Mouse (Mus musculus) frontal cortex, adult (tissue): ENCODE measurements at regions not wholly inside any gene's neighbourhood (a gene's known extent, or its start where the extent isn't known, plus 50 kb on each side); places are given as distances from the start of the nearest gene placed in this dataset.

Source experiments
- ATAC-seq: cut with Nextera tagmentation; 2 replicates; pipeline ENCODE4 v1.9.2; 2017; ENCODE audit warnings: mild to moderate bottlenecking, moderate library complexity, mixed read lengths; ENCODE audit not compliant: low TSS enrichment

DNA sequence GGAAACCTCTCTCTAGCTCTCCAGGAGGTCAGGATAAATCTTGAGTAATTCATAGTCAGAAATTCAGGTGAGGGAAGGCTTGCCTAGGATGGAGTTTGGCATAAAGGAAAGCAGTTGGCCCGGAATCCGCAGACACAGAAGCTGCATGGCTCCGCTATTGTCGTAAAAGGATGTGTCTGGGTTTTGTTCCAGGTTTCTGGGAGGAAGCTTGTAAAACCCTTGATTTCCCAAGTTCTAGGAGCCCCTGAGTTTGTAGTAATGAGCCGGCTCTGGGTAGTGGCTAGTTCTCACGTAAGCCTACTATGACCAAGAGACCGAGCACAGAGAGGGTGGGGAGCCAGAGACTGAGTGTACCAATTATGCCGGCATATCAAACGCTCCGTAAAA is 52.7 kb upstream of the Gm21915 start:
- no peak; the same call in 1 of the 2 replicates for ATAC-seq

DNA sequence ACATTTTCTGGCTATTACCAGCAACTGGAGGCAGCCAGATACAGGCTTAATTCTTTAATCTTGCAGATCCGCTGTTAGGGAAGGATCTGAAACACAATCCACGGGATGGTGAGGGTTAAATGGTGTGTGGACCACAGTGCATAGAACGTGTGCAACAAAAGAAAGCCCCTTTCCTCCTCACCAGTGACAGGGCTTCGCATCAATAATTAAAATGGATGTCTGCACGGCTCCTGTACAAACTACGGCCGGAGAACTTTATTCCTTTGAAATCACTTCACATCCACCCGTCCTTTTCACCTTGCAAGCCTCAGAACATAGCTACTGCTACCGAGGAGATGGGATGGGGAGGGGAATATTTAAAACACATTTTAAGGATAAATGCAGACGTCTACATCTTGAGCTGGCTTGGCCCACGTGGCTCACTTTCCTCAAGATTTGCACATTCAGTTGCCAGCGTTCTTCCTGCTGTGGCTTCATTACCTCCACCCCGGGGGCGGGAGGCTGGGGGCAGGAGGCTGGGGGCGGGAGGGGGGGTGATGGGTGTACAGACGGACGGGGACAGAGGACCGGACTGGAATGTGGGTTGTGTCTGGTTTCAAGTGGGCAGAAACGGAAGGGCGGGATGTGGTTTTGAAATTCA is 53.3 kb upstream of the Gm21915 start:
- peak; percentile 22; the same call in 1 of the 2 replicates for ATAC-seq

DNA sequence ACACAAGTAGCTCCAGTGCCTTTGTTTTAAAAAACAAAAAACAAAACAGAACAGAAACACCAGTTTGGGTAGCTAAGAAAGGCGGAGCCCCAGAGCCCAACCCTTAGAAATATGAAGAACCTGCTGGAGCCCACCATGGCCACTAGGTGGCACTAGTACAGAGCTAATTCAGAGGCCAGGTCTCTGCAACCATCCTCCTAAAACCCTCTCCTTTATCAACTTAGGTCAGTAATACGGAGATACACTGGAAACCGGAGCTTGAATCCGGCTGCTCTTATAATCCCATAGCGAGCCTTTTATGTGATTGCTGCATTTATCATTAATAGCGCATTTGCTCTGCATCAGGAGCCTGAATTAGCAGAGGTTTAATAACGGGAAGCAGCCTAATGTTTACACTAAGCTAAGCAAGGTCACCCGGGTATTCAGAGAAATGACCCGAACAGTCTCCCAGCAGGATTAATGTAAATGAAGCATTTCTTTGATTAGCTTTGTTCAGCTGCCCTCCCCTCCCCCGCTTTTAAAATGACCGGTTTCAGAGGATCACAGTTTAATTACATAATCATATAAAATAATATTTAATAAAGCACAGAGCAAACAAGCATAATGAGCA is 53.9 kb upstream of the Gm21915 start:
- peak; percentile 77 for ATAC-seq

DNA sequence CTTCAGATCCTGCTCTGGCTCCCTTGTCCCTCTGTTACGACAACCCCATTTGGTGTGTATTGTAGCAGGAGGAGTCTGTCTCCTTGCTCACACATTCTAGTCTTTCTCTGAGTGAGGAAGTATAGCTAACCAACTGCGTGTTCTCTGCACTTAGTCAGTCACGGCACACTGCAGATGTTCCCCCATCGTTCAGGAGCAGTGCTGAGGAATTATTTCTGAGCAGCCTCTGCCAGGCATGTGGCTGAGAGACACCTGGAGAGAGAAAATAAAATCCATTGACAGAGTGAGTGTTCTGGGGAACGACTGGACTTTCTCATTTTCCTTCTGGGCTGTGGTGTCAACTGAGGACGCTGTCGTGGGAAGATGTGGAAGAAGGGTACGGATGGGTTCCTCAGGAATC is 54.5 kb upstream of the Gm21915 start:
- peak; percentile 11; the same call in 1 of the 2 replicates for ATAC-seq

DNA sequence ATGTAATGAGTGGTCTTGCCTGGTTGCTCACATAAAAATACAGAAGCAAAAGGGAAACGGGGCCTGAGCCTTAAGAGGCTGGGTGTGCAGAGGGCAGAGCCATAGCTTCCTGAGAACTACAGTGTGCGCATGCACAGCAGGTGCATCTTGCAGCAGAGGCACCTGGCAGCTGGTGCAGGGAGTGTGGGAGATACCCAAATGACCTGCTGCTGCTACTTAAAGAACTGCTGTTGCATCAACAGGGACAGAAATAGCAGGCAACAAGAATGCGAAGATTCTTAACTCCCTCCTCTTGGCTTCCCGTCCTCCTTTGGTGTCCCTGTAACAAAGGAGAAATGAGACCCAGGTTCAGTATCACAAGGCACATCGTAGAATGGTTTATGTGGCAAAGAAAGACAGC is 56.3 kb upstream of the Gm21915 start:
- no peak for ATAC-seq

DNA sequence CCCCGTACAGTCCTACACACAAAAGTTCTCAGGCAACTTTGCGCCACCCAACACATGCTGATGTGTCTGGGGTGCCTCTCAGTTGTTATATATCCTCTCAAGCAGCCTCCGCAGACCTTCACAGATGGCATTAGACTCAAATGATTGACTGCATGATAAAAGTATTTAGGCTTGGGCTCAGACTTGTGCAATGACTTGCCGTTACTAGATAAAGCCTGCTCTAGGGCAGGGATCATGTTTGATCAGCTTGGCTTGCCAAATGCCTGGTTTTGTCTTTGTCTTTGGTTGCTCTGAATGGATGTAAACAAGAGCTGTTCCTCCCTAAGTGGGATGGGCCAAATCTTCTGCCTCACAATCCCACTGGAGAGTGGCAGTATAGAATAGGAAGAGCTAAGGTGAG is 57.2 kb upstream of the Gm21915 start:
- peak; percentile 13; the same call in 1 of the 2 replicates for ATAC-seq

DNA sequence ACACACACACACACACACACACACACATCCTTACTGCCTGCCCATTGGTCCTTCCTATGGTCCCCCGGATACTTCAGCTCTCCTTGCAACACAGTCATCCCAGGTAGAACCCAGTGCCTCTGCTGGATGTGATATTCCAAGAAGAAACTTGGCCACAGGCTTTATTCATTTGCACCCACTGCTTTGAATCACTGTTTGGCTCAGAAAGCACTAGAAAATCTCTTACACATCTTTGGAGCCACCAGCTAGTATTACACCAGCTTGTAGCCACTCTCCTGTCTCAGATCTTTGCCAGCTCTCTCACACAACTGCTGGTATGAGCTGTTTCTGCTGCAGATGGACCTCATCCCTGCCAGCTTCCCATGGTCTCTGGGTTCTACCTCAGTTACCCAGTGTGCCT is 57.7 kb upstream of the Gm21915 start:
- ATAC-seq, result peak; percentile 53

DNA sequence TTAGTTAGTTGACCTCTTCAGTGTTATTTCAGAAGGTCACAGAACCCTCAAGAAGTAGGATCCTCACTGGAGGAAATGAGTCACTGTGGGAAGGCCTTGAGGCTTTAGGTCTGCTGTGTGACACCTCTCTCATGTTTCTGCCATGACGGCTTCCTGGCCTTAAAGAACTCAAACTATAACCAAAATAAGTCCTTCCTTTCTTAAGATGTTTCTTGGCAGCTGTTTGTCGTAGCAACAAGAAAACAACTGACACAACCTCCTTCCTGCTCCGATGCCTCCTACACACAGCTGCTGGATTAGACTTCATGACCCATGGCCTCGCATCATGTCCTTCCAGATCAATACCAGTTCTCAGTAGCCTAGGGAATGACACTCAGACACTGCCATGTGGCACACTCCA is 58.1 kb upstream of the Gm21915 start:
- no peak for ATAC-seq

DNA sequence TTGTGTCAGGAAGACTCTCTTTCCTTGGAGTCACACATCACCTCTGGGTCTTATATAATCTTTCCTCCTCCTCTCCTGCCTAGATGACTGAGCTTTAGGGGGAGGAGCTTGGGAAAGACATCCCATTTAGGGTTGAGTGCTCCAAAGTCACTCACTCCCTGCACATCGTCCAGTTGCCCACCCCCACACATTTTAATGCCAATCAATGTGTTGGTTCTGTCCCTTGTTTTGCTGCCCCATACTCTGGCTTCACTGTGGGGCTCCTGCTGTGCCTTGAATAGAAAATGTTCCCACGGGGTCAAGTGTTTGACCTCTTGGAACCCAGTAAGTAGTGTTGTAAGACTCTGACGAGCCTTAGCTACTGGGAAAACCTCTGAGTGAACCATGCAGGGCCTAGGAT is 58.8 kb upstream of the Gm21915 start:
- no peak for ATAC-seq

DNA sequence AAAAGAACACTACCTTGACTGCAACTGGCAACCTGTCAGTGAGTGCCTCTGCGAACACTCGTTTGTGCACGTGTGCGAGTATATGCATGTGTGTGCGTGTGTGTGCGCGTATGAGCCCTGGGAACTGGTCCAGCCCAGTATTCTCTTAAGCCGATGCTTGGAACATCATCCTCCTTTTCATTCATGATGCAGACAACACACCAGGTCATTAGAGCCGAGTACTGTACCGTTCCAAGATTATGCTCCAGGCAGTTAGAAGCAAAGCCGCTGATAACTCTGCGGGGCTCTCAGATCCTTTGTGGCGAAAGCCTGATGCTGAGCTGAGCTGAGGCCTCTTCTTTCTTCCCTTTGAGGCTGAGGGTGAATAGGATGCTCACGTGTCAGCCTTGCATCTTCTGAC is 61.8 kb upstream of the Gm21915 start:
- no peak for ATAC-seq

DNA sequence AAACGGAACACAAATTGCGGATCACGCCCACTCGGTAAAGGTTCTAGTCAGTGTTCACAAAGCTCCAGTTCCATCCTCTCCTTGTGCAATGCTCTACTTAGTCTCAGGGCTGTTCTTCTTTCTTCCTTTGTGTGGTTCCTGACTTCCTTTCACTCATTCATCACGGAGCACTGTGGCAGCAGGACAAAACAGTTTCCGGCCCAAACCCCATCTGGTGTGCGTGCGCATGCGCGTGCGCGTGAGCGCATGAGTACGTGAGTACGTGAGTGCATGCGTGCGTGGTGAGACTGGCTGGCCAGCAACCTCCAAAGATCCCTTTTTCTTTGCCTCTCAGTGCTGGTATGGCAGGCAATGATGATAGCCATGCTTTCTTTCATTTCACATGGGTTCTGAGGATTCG is 62.5 kb upstream of the Gm21915 start:
- ATAC-seq, result no peak

DNA sequence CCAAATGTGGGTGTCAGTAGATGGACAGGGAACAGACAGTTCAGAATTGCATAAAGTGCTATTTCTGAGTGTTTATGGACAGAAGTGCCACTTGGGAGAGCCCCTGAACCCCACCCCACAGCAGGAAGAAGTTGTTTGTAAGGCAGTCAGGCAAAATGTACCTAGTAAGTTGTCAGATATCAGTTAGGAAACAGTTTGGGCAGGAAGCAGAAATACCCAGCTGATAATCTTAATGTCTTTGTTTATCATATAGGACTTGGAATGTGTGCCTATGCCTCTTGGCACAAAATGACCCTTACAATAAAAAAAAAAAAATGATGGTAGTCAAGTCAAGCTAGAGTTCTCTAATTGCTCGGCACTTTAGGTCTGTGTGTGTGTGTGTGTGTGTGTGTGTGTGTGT is 66.9 kb upstream of the Gm21915 start:
- no peak for ATAC-seq

DNA sequence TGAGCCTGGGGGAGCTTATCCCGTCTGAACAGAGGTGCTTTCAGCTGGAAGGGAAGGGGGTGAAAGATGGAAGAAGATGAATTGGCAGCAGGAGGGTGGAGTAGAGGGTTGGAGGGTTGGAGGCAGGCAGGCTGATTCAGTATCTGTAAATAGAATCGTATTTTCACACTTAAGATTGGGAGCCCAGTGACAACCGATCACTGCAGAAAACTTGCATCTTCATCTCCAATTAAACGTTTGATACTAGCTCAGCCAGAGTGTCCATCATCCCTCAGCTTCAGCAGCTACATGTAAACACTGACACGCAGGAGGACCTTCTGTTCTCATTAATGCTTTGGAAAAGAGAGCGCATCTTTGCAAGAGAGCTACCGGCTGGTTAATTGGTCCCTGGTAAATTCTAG is 67.2 kb upstream of the Gramd1b start:
- peak; percentile 69 for ATAC-seq

DNA sequence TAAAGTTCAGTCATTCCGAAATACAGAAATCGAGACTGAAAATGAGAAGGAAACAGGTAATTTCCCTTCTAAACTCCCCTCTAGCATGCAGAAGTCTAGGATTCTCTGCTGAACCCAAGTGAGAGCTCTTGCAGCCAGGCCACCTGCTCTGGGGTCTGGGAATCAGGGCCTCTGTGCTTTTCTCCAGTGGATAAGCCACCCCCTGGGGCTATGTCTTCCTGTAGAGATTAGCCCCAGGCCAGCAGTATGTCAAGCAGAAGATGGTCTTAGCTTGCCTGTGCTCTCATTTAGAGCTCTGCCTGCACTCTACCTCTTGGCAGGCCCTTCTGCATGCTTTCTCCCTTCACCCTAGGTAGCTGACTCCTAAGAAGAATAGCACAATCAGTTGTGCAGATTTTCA is 56.2 kb upstream of the Gramd1b start:
- ATAC-seq, result no peak

DNA sequence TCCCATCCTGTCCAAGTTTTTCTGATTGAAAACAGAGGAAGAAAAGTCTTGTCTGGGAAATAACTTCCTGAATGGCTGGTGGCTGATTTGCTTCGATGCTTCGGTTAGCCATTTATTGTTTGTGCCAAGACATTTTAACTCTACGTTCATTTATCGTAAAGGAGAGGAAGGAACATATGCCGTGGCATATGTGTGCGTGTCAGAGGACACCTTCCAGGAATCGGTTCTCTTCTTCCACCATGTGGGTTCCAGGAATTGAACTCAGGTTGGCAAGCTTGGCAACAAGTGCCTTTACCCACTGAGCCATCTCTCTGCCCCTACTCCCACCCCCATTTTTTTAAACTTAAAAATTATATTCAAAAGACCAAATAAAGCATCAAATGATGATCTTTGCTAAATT is 55.4 kb upstream of the Gramd1b start:
- no peak for ATAC-seq

DNA sequence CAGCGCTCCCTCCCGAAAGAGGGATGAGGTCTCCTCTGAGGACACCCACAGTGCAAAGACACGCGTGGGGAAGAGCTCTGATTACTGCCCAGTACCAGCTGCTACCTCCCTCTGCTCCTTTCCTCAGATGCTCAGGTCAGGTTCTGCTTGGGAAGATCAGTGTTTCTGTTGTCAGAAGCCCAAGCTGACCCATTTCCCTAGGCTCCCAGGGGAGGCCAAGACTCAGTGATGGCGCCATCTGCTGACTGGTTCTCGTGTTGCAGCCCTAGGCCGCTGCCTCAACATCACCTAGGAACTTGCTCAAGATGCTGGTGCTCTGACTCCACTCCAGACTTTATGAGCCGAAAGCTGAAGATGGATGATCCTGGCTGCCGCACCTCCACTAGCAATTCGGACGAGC is 52.4 kb upstream of the Gramd1b start:
- ATAC-seq, result peak; percentile 96

DNA sequence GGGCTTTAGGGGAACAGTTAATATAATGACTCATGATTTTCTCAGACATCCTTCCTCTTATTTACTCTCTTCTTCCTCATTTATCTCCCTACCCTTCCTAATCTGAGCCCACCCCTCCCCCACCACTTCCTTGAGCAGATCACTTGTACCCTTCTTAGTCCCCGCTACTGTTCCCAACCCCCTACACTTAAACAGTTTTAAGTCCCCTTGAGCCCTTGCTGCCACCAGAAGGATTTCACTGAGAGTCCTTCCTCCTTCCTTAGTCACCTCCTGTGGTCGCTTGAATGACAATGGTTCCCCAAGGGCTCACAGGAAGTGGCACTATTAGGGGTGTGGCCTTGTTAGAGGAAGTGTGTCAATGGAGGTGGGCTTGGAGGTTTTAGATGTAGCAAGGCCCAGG is 50.7 kb upstream of the Gramd1b start:
- no peak for ATAC-seq
